Mouse (Mus musculus): Measurements from ENCODE around the gene C3. TPM values are rescaled to one million over a fixed set of nuclear protein-coding genes. Genes with fewer than 3 reads are reported as not detected.

Gene C3
- polyA plus RNA-seq, 1 experiment from 2014 or later = 9.3 TPM

DNA sequence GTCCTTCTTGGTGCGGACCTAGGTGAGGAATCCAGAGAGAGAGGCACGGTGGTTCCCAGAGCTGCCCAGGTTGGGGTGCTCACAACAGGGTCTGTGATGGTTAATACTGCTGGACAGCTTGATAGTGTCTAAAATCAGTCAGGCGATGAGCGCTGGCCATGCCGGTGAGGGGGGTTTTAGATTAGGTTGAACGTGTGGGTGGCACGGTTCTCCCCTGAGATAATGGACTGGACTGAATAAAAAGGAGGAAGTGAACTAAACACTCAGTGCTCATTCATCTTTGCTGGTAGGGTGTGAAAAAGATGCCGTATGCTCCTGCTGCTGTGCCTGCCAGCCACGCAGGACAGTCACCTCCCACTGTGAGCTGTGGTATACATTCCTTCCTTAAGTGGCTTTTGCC, 4.6 kb downstream of the C3 start:
- Histone ChIP-seq H3K4me2 (replicated peaks; ENCODE audit: low read depth) (no peak overlapping the region), H3K4me3 (ENCODE audit: low read depth, low read length) (no peak overlapping the region), H3K9ac (ENCODE audit: low read length) (no peak overlapping the region), H3K36me3 (ENCODE audit: control insufficient read depth, insufficient read depth, low read length) (no peaks in the 10 kb centered on the region), H3K9me3 (ENCODE audit: control insufficient read depth, low read length) (no peaks in the 10 kb centered on the region), H3K4me1 (replicated peaks; ENCODE audit: control insufficient read depth, insufficient read depth) (no peaks in the 10 kb centered on the region), H3K27ac (replicated peaks) (no peak overlapping the region), H3K27me3 (ENCODE audit: control insufficient read depth, insufficient read depth, low read length) (no peaks in the 10 kb centered on the region)
- 57% methylated on average over 9 of the region's 9 CpGs for WGBS
- ATAC-seq (ENCODE audit: low FRiP score, low TSS enrichment) (no peak), DNase-seq (ENCODE audit: low spot score) (no peak)
- TF ChIP-seq CTCF (IDR thresholded peaks at IDR 0.05; ENCODE audit: low read depth) (no peak), EP300 (optimal IDR thresholded peaks at IDR 0.05) (no peak)

DNA sequence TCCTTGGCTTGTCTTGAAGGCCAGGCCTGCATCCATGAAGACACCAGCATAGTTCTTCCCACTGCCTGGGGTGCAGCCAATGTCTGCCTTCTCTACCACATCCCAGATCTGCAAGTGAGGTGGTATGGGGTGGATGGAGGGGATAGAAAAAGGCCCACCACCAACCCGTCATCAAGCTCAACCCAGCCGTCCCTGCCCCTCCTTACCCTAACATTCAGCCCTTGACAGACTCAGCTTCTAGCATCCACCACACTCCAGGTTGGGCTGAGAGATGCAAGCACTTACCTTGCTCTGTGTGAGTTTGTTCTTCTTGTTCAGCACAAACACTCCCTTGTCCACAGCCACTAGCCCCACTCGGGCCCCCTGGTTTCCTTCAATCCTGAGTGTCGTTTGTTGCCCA, 6.0 kb downstream of the C3 start:
- TF ChIP-seq EP300 (optimal IDR thresholded peaks at IDR 0.05) = no peak
- TF ChIP-seq CTCF (IDR thresholded peaks at IDR 0.05; ENCODE audit: low read depth) = no peak
- 48% methylated on average over 4 of the region's 4 CpGs for WGBS
- Histone ChIP-seq H3K4me2 (replicated peaks; ENCODE audit: low read depth) (no peak overlapping the region), H3K36me3 (ENCODE audit: control insufficient read depth, insufficient read depth, low read length) (no peaks in the 10 kb centered on the region), H3K9me3 (ENCODE audit: control insufficient read depth, low read length) (no peaks in the 10 kb centered on the region), H3K27me3 (ENCODE audit: control insufficient read depth, insufficient read depth, low read length) (no peaks in the 10 kb centered on the region), H3K9ac (ENCODE audit: low read length) (no peak overlapping the region), H3K4me1 (replicated peaks; ENCODE audit: control insufficient read depth, insufficient read depth) (no peaks in the 10 kb centered on the region), H3K27ac (replicated peaks) (no peak overlapping the region), H3K4me3 (ENCODE audit: low read depth, low read length) (no peak overlapping the region)
- DNase-seq (ENCODE audit: low spot score) (no peak), ATAC-seq (ENCODE audit: low FRiP score, low TSS enrichment) (no peak)

DNA sequence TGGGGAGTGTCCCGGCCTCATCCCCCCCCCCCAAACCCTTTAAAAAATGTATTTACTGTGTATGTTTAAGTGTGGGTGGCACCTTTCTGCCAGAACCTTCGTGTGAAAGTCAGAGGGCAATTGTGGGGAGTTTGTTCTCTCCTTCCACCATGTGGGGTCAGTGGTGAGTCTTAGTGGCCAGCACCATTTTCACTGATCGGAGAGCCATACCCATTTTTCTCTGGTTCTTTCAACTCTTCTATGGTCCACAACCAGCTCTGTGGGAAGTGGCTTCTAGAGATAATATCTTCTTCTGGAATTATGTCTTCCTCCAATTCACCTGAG, 8.1 kb downstream of the C3 start:
- no peak overlapping the region for H3K9ac ChIP-seq (ENCODE audit: low read length)
- H3K27me3 ChIP-seq (ENCODE audit: control insufficient read depth, insufficient read depth, low read length) = no peaks in the 10 kb centered on the region
- no peaks in the 10 kb centered on the region for H3K9me3 ChIP-seq (ENCODE audit: control insufficient read depth, low read length)
- H3K27ac ChIP-seq (replicated peaks) = no peak overlapping the region
- no peak overlapping the region for H3K4me2 ChIP-seq (replicated peaks; ENCODE audit: low read depth)
- no peaks in the 10 kb centered on the region for H3K4me1 ChIP-seq (replicated peaks; ENCODE audit: control insufficient read depth, insufficient read depth)
- no peaks in the 10 kb centered on the region for H3K36me3 ChIP-seq (ENCODE audit: control insufficient read depth, insufficient read depth, low read length)
- no peak overlapping the region for H3K4me3 ChIP-seq (ENCODE audit: low read depth, low read length)
- DNase-seq (ENCODE audit: low spot score) = no peak
- TF ChIP-seq EP300 (optimal IDR thresholded peaks at IDR 0.05) = no peak
- peak; percentile 74 for TF ChIP-seq CTCF (IDR thresholded peaks at IDR 0.05; ENCODE audit: low read depth)
- 15% methylated on average over 3 of the region's 3 CpGs for WGBS
- ATAC-seq (ENCODE audit: low FRiP score, low TSS enrichment) = no peak

DNA sequence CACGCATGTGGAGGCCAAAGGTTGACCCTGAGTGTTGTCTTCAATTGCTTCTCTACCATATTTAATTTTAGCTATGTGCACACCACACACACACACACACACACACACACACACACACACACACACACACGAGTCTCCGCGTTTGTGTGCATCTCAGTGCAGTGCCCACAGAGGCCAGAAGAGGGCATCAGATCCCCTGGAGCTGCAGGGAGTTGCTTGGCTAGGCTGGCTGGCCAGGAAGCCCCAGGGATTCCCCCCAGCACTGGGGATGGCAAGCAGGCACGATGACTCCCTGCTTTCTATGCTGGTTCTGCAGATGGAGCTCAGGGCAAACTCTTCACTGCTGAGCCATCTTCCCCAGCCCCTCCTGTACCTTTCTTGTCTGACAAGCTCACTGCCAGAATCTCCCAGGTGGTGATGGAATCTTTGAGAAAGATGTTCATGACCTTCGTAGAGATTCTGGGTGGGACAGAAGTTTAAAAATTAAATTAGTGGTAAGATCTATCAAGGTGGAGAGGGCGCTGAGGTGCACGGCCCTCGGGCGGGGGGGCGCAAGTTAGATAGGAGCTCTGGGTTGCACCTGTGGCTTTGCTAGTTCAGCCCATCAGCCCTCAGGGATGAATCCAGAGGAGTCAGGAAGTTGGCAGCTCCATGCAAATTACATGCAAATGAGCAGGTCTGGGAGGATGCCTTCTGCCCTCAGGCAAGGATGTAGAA, 8.6 kb downstream of the C3 start:
- H3K36me3 ChIP-seq (ENCODE audit: control insufficient read depth, insufficient read depth, low read length) = no peaks in the 10 kb centered on the region
- DNase-seq (ENCODE audit: low spot score) = peak; percentile 79
- H3K9me3 ChIP-seq (ENCODE audit: control insufficient read depth, low read length) = no peaks in the 10 kb centered on the region
- 23% methylated on average over 11 of the region's 11 CpGs for WGBS
- TF ChIP-seq EP300 (optimal IDR thresholded peaks at IDR 0.05) (no peak), CTCF (IDR thresholded peaks at IDR 0.05; ENCODE audit: low read depth) (peak; percentile 90)
- H3K4me3 ChIP-seq (ENCODE audit: low read depth, low read length) = no peak overlapping the region
- no peak overlapping the region for H3K4me2 ChIP-seq (replicated peaks; ENCODE audit: low read depth)
- H3K4me1 ChIP-seq (replicated peaks; ENCODE audit: control insufficient read depth, insufficient read depth) = no peaks in the 10 kb centered on the region
- peak; percentile 22; the same call in 1 of the 2 replicates for ATAC-seq (ENCODE audit: low FRiP score, low TSS enrichment)
- H3K27ac ChIP-seq (replicated peaks) = no peak overlapping the region
- H3K9ac ChIP-seq (ENCODE audit: low read length) = no peak overlapping the region
- H3K27me3 ChIP-seq (ENCODE audit: control insufficient read depth, insufficient read depth, low read length) = no peaks in the 10 kb centered on the region

DNA sequence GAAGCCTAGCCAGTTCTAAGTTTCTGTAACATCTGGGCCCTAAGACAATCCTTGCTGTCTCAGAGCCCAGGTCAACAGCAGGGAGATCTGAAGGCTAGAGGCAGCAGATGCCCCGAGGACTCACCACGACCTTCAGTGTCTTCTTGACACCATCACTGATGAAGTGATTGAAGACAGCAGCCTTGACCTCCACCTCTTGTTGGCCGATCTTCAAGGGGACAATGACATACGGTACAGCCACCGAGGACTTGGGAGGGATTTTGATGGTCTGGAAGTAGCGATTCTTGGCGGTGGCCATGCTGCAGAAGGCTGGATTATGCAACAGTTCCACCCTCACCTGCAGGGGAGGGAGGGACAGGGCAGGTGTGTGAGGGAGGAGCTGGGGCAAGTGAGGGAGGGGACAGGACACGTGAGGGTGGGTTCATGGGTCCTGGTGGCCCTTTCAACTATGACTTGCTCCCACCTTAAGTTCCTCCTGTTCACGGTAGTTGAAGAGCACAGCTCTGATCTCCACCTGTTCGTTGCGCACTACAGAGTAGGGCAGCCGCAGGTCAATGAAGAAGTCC, 9.5 kb downstream of the C3 start:
- Histone ChIP-seq H3K4me3 (ENCODE audit: low read depth, low read length) (no peak overlapping the region), H3K4me2 (replicated peaks; ENCODE audit: low read depth) (no peak overlapping the region), H3K27ac (replicated peaks) (no peak overlapping the region), H3K27me3 (ENCODE audit: control insufficient read depth, insufficient read depth, low read length) (no peaks in the 10 kb centered on the region), H3K36me3 (ENCODE audit: control insufficient read depth, insufficient read depth, low read length) (no peaks in the 10 kb centered on the region), H3K9ac (ENCODE audit: low read length) (no peak overlapping the region), H3K4me1 (replicated peaks; ENCODE audit: control insufficient read depth, insufficient read depth) (no peaks in the 10 kb centered on the region), H3K9me3 (ENCODE audit: control insufficient read depth, low read length) (no peaks in the 10 kb centered on the region)
- TF ChIP-seq EP300 (optimal IDR thresholded peaks at IDR 0.05) = no peak
- no peak for TF ChIP-seq CTCF (IDR thresholded peaks at IDR 0.05; ENCODE audit: low read depth)
- 66% methylated on average over 12 of the region's 12 CpGs for WGBS
- no peak for ATAC-seq (ENCODE audit: low FRiP score, low TSS enrichment)
- DNase-seq (ENCODE audit: low spot score) = no peak

DNA sequence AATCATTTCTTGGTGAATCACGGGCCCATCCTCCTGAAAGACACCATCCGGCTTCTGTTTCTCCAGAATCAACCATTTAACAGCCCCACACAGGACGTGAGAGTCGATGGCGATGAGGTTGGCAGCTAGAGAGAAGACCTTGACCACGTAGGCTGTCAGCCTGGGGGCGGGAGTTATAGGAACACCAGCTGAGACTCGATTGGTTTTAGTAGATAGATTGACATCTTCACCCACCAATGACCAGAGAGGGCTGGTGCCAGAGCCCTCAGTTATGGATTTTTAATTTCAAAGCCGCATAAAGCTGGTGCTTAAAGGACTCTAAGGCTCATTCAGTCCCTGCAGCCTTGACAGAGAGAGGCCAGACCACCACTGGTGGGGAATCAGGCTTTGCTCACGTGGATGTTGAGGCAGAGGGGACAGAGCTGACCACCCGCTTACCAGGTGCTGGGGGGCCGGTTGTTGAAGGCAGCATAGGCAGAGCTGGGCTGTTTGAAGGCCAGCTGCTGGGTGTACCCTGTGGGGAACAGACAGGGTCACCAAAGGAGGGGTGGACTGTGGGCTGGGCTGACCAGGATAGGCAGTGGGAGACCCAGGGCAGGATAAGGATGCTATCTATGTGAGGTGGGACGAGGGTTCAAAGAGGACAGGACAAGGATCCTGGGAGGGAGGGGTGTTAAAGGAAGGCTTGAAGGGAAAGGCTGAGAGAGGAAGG, 13.1 kb downstream of the C3 start:
- H3K9me3 ChIP-seq (ENCODE audit: control insufficient read depth, low read length) = no peaks in the 10 kb centered on the region
- no peak for TF ChIP-seq EP300 (optimal IDR thresholded peaks at IDR 0.05)
- TF ChIP-seq CTCF (IDR thresholded peaks at IDR 0.05; ENCODE audit: low read depth) = no peak
- no peak overlapping the region for H3K9ac ChIP-seq (ENCODE audit: low read length)
- H3K27ac ChIP-seq (replicated peaks) = no peak overlapping the region
- WGBS = 38% methylated on average over 13 of the region's 13 CpGs
- DNase-seq (ENCODE audit: low spot score) (no peak), ATAC-seq (ENCODE audit: low FRiP score, low TSS enrichment) (0 out of 2 replicates have a peak, but pooled peaks have one; percentile 49)
- no peak overlapping the region for H3K4me3 ChIP-seq (ENCODE audit: low read depth, low read length)
- H3K27me3 ChIP-seq (ENCODE audit: control insufficient read depth, insufficient read depth, low read length) = no peaks in the 10 kb centered on the region
- H3K4me2 ChIP-seq (replicated peaks; ENCODE audit: low read depth) = no peak overlapping the region
- no peaks in the 10 kb centered on the region for H3K36me3 ChIP-seq (ENCODE audit: control insufficient read depth, insufficient read depth, low read length)
- no peaks in the 10 kb centered on the region for H3K4me1 ChIP-seq (replicated peaks; ENCODE audit: control insufficient read depth, insufficient read depth)

Measured in stomach, postnatal 0 days (tissue).